Mouse (Mus musculus) limb, embryonic 12.5 days (tissue): ENCODE data around the gene Rps6kc1. TPM values are rescaled to one million over a fixed set of nuclear protein-coding genes. Genes with fewer than 3 reads are reported as not detected.

ENCODE experiments used
- ATAC-seq: fragments of 200-750 bp; cut with Nextera tagmentation; 2 replicates; pipeline ENCODE4 v1.8.0; 2017; ENCODE audit warnings: low read depth, moderate TSS enrichment; ENCODE audit not compliant: insufficient number of reproducible peaks, insufficient read depth, low FRiP score, low TSS enrichment
- H3K27ac ChIP-seq: fragments of 300-500 bp; sonication (generic); 2 replicates; pipeline ENCODE4 v1.5.1; 2016; ENCODE audit warnings: mild to moderate bottlenecking, moderate library complexity
- H3K27me3 ChIP-seq: fragments of 300-500 bp; sonication (generic); 2 replicates; pipeline ENCODE4 v1.6.1; 2016; ENCODE audit warnings: mild to moderate bottlenecking, moderate library complexity
- H3K36me3 ChIP-seq: fragments of 300-500 bp; sonication (generic); 2 replicates; pipeline ENCODE4 v1.6.1; 2016; ENCODE audit warnings: mild to moderate bottlenecking, moderate library complexity
- H3K4me1 ChIP-seq: fragments of 300-500 bp; sonication (generic); replicated peaks from 2 replicates; pipeline ENCODE4 v1.6.1; 2016
- H3K4me2 ChIP-seq: fragments of 300-500 bp; sonication (generic); 2 replicates; pipeline ENCODE4 v1.6.1; 2016; ENCODE audit warnings: mild to moderate bottlenecking, moderate library complexity
- H3K4me3 ChIP-seq: fragments of 300-500 bp; sonication (generic); replicated peaks from 2 replicates; pipeline ENCODE4 v1.5.1; 2016; ENCODE audit warnings: mild to moderate bottlenecking
- H3K9ac ChIP-seq: fragments of 300-500 bp; sonication (generic); replicated peaks from 2 replicates; pipeline ENCODE4 v1.6.1; 2016; ENCODE audit warnings: mild to moderate bottlenecking, moderate library complexity
- H3K9me3 ChIP-seq: fragments of 300-500 bp; sonication (generic); 2 replicates; pipeline ENCODE4 v1.6.1; 2016; ENCODE audit warnings: mild to moderate bottlenecking, moderate library complexity
- WGBS: fragments of 180-500 bp; shearing (Covaris S2); methylation state at CpG from one replicate; pipeline ENCODE4 v1.1.7; 2016; 5-methylcytosine and 5-hydroxymethylcytosine counted together
- polyA plus RNA-seq: library from polyadenylated mRNA; unstranded; fragments of >200 nt; fragmentation: Nextera tagmentation; extraction: Ambion mirVana; gene quantifications from 2 replicates; pipeline ENCODE4 v1.2.1, GENCODE M21; 2016

Rps6kc1 gene
- 17.8 and 20.6 TPM in 2 replicates for polyA plus RNA-seq

GRCm38 (mm10) chr1:190911415-190912123, at the start of gene Rps6kc1:
Gene Rps6kc1 (minus strand): TSS chr1:190911770.
- H3K27ac ChIP-seq = peak within 1 kb of the TSS; percentile 41; the same call in 1 of the 2 replicates
- H3K4me3 ChIP-seq = peak within 1 kb of the TSS; percentile 83
- no peaks in the 10 kb centered on the region for H3K36me3 ChIP-seq
- no peaks in the 10 kb centered on the region for H3K9me3 ChIP-seq
- peak within 1 kb of the TSS; percentile 83 for H3K4me2 ChIP-seq
- H3K9ac ChIP-seq = peak within 1 kb of the TSS; percentile 80
- H3K27me3 ChIP-seq = no peaks in the 10 kb centered on the region
- peaks cover 15% of the 10 kb centered on the region for H3K4me1 ChIP-seq
- under 1% methylated on average over 47 of the region's 47 CpGs for WGBS
- ATAC-seq = peak; percentile 89

GRCm38 (mm10) chr1:190958821-190959220, 47.3 kb upstream of the Rps6kc1 start:
- Histone ChIP-seq H3K4me2 (no peak overlapping the region), H3K9me3 (no peaks in the 10 kb centered on the region), H3K4me3 (no peak overlapping the region), H3K4me1 (no peaks in the 10 kb centered on the region), H3K9ac (no peak overlapping the region), H3K36me3 (peaks cover 99% of the 10 kb centered on the region), H3K27me3 (no peaks in the 10 kb centered on the region), H3K27ac (no peak overlapping the region)
- no peak for ATAC-seq
- 75% methylated on average over 5 of the region's 5 CpGs for WGBS

- ATAC-seq = no peak
- WGBS = 56% methylated on average over 3 of the region's 3 CpGs
- H3K4me3 ChIP-seq = no peak overlapping the region
- no peak overlapping the region for H3K9ac ChIP-seq
- no peaks in the 10 kb centered on the region for H3K4me1 ChIP-seq
- H3K9me3 ChIP-seq = no peaks in the 10 kb centered on the region
- no peaks in the 10 kb centered on the region for H3K27me3 ChIP-seq
- no peak overlapping the region for H3K4me2 ChIP-seq
- no peak overlapping the region for H3K27ac ChIP-seq
- H3K36me3 ChIP-seq = peaks cover 99% of the 10 kb centered on the region
Measured at GRCm38 (mm10) chr1:190953009-190953408, 41.4 kb upstream of the Rps6kc1 start.

- 85% methylated on average over 5 of the region's 5 CpGs for WGBS
- H3K4me3 ChIP-seq = no peak overlapping the region
- no peak overlapping the region for H3K4me2 ChIP-seq
- no peaks in the 10 kb centered on the region for H3K9me3 ChIP-seq
- peaks cover 99% of the 10 kb centered on the region for H3K36me3 ChIP-seq
- no peaks in the 10 kb centered on the region for H3K27me3 ChIP-seq
- no peak overlapping the region for H3K9ac ChIP-seq
- ATAC-seq = no peak
- H3K4me1 ChIP-seq = no peaks in the 10 kb centered on the region
- no peak overlapping the region for H3K27ac ChIP-seq
Measured at GRCm38 (mm10) chr1:190951014-190951413, 39.4 kb upstream of the Rps6kc1 start.

- H3K4me2 ChIP-seq = no peak overlapping the region
- no peak overlapping the region for H3K9ac ChIP-seq
- peaks cover 93% of the 10 kb centered on the region for H3K36me3 ChIP-seq
- H3K27me3 ChIP-seq = no peaks in the 10 kb centered on the region
- 87% methylated on average over 17 of the region's 17 CpGs for WGBS
- no peaks in the 10 kb centered on the region for H3K9me3 ChIP-seq
- H3K4me3 ChIP-seq = no peak overlapping the region
- H3K4me1 ChIP-seq = no peaks in the 10 kb centered on the region
- ATAC-seq = no peak
- no peak overlapping the region for H3K27ac ChIP-seq
Measured at GRCm38 (mm10) chr1:190948846-190949245, 37.3 kb upstream of the Rps6kc1 start.

GRCm38 (mm10) chr1:190948439-190948838, 36.9 kb upstream of the Rps6kc1 start:
- H3K9me3 ChIP-seq = no peaks in the 10 kb centered on the region
- peaks cover 93% of the 10 kb centered on the region for H3K36me3 ChIP-seq
- H3K27ac ChIP-seq = no peak overlapping the region
- no peak overlapping the region for H3K4me2 ChIP-seq
- no peak overlapping the region for H3K4me3 ChIP-seq
- no peak overlapping the region for H3K9ac ChIP-seq
- 84% methylated on average over 7 of the region's 7 CpGs for WGBS
- H3K27me3 ChIP-seq = no peaks in the 10 kb centered on the region
- no peaks in the 10 kb centered on the region for H3K4me1 ChIP-seq
- ATAC-seq = no peak

- no peaks in the 10 kb centered on the region for H3K9me3 ChIP-seq
- H3K4me1 ChIP-seq = no peaks in the 10 kb centered on the region
- no peaks in the 10 kb centered on the region for H3K27me3 ChIP-seq
- no peak overlapping the region for H3K4me2 ChIP-seq
- no peak overlapping the region for H3K9ac ChIP-seq
- H3K4me3 ChIP-seq = no peak overlapping the region
- ATAC-seq = no peak
- peaks cover 93% of the 10 kb centered on the region for H3K36me3 ChIP-seq
- no peak overlapping the region for H3K27ac ChIP-seq
- 88% methylated on average over 5 of the region's 5 CpGs for WGBS
Measured at GRCm38 (mm10) chr1:190947986-190948385, 36.4 kb upstream of the Rps6kc1 start.

GRCm38 (mm10) chr1:190944109-190944760, 32.7 kb upstream of the Rps6kc1 start:
- Histone ChIP-seq H3K27me3 (no peaks in the 10 kb centered on the region), H3K36me3 (peaks cover 92% of the 10 kb centered on the region), H3K4me2 (no peak overlapping the region), H3K9ac (no peak overlapping the region), H3K4me1 (no peaks in the 10 kb centered on the region), H3K4me3 (no peak overlapping the region), H3K27ac (no peak overlapping the region), H3K9me3 (no peaks in the 10 kb centered on the region)
- ATAC-seq = peak; percentile 75
- WGBS = 50% methylated on average over 6 of the region's 6 CpGs

- Histone ChIP-seq H3K9me3 (no peaks in the 10 kb centered on the region), H3K4me1 (no peaks in the 10 kb centered on the region), H3K4me3 (no peak overlapping the region), H3K27me3 (no peaks in the 10 kb centered on the region), H3K36me3 (peaks cover 88% of the 10 kb centered on the region), H3K27ac (no peak overlapping the region), H3K4me2 (no peak overlapping the region), H3K9ac (no peak overlapping the region)
- no peak for ATAC-seq
- 91% methylated on average over 7 of the region's 7 CpGs for WGBS
Measured at GRCm38 (mm10) chr1:190939803-190940202, 28.2 kb upstream of the Rps6kc1 start.

- Histone ChIP-seq H3K36me3 (peaks cover 23% of the 10 kb centered on the region), H3K9me3 (no peaks in the 10 kb centered on the region), H3K9ac (no peak overlapping the region), H3K27ac (no peak overlapping the region), H3K27me3 (no peaks in the 10 kb centered on the region), H3K4me1 (peaks cover 14% of the 10 kb centered on the region), H3K4me3 (no peak overlapping the region), H3K4me2 (0 out of 2 replicates have a peak overlapping the region, but pooled peaks have one; percentile 18)
- WGBS = 68% methylated on average over 6 of the region's 6 CpGs
- ATAC-seq = no peak
Measured at GRCm38 (mm10) chr1:190930181-190930580, 18.6 kb upstream of the Rps6kc1 start.

- Histone ChIP-seq H3K36me3 (peaks cover 12% of the 10 kb centered on the region), H3K4me3 (peak overlapping the region; percentile 72), H3K27ac (peak overlapping the region; percentile 98), H3K4me2 (peak overlapping the region; percentile 76), H3K4me1 (peaks cover 14% of the 10 kb centered on the region), H3K9ac (peak overlapping the region; percentile 93), H3K27me3 (no peaks in the 10 kb centered on the region), H3K9me3 (no peaks in the 10 kb centered on the region)
- 8% methylated on average over 27 of the region's 27 CpGs for WGBS
- peak; percentile 16; the same call in 1 of the 2 replicates for ATAC-seq
Measured at GRCm38 (mm10) chr1:190929010-190929695, 17.6 kb upstream of the Rps6kc1 start.
